Mouse (Mus musculus): Measurements from ENCODE around the gene Aars2. TPM values are rescaled to one million over a fixed set of nuclear protein-coding genes. Genes with fewer than 3 reads are reported as not detected.

Gene Aars2
- polyA plus RNA-seq, 1 experiment from 2014 or later = 14.3 TPM

DNA sequence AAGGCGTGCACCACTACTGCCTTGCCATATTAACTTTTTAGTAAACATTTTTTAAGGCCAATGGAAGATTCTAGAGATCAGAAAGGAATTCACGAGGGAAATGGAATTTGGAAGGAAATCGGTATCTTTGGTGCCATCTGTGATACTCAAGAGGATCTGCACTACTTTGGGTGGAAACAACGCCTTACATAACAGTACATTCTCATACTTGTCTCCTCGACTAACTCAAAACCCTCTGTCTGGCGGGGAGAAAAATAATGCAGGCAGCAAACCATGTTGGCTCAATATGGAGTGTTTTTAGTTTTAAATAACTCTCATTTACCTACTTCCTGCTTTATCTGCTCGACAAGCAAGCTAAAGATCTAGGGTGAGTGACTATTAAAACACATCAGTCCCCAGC, 35.9 kb upstream of the Aars2 start:
- H3K27me3 ChIP-seq (ENCODE audit: control insufficient read depth, insufficient read depth, low read length) = peaks cover 3% of the 10 kb centered on the region; the same call in 1 of the 2 replicates
- WGBS = 77% methylated on average over 7 of the region's 7 CpGs
- no peaks in the 10 kb centered on the region for H3K36me3 ChIP-seq (replicated peaks; ENCODE audit: control insufficient read depth, insufficient read depth, low read depth, low read length)
- H3K4me2 ChIP-seq (ENCODE audit: low read depth, low read length) = no peak overlapping the region
- H3K27ac ChIP-seq (replicated peaks; ENCODE audit: low read depth, low read length) = no peak overlapping the region
- H3K4me1 ChIP-seq (ENCODE audit: control insufficient read depth, insufficient read depth, low read length) = no peaks in the 10 kb centered on the region
- DNase-seq (ENCODE audit: low spot score) (no peak), ATAC-seq (replicated peaks; ENCODE audit: insufficient number of reproducible peaks, low FRiP score, low TSS enrichment, low read depth) (no peak)
- H3K9ac ChIP-seq (replicated peaks; ENCODE audit: low read length) = no peak overlapping the region
- no peak overlapping the region for H3K4me3 ChIP-seq (ENCODE audit: low read depth, low read length)
- H3K9me3 ChIP-seq (replicated peaks; ENCODE audit: control insufficient read depth, low read length) = no peaks in the 10 kb centered on the region

- Histone ChIP-seq H3K4me1 (ENCODE audit: control insufficient read depth, insufficient read depth, low read length) (no peaks in the 10 kb centered on the region; the same call in 1 of the 2 replicates), H3K9me3 (replicated peaks; ENCODE audit: control insufficient read depth, low read length) (no peaks in the 10 kb centered on the region), H3K36me3 (replicated peaks; ENCODE audit: control insufficient read depth, insufficient read depth, low read depth, low read length) (no peaks in the 10 kb centered on the region), H3K4me2 (ENCODE audit: low read depth, low read length) (no peak overlapping the region), H3K4me3 (ENCODE audit: low read depth, low read length) (no peak overlapping the region), H3K27me3 (ENCODE audit: control insufficient read depth, insufficient read depth, low read length) (peaks cover 3% of the 10 kb centered on the region; the same call in 1 of the 2 replicates), H3K27ac (replicated peaks; ENCODE audit: low read depth, low read length) (no peak overlapping the region), H3K9ac (replicated peaks; ENCODE audit: low read length) (no peak overlapping the region)
- DNase-seq (ENCODE audit: low spot score) = no peak
- no peak for ATAC-seq (replicated peaks; ENCODE audit: insufficient number of reproducible peaks, low FRiP score, low TSS enrichment, low read depth)
- 80% methylated on average over 6 of the region's 6 CpGs for WGBS
Measured at GRCm38 (mm10) chr17:45473667-45474066, 33.0 kb upstream of the Aars2 start.

GRCm38 (mm10) chr17:45474146-45474545, 32.5 kb upstream of the Aars2 start:
- no peak overlapping the region for H3K27ac ChIP-seq (replicated peaks; ENCODE audit: low read depth, low read length)
- DNase-seq (ENCODE audit: low spot score) (no peak), ATAC-seq (replicated peaks; ENCODE audit: insufficient number of reproducible peaks, low FRiP score, low TSS enrichment, low read depth) (no peak)
- H3K4me1 ChIP-seq (ENCODE audit: control insufficient read depth, insufficient read depth, low read length) = no peaks in the 10 kb centered on the region; the same call in 1 of the 2 replicates
- peaks cover 3% of the 10 kb centered on the region; the same call in 1 of the 2 replicates for H3K27me3 ChIP-seq (ENCODE audit: control insufficient read depth, insufficient read depth, low read length)
- no peak overlapping the region; the same call in 1 of the 2 replicates for H3K9ac ChIP-seq (replicated peaks; ENCODE audit: low read length)
- no peaks in the 10 kb centered on the region for H3K36me3 ChIP-seq (replicated peaks; ENCODE audit: control insufficient read depth, insufficient read depth, low read depth, low read length)
- 74% methylated on average over 8 of the region's 8 CpGs for WGBS
- H3K4me3 ChIP-seq (ENCODE audit: low read depth, low read length) = peak overlapping the region; percentile 33
- peak overlapping the region; percentile 69 for H3K4me2 ChIP-seq (ENCODE audit: low read depth, low read length)
- no peaks in the 10 kb centered on the region for H3K9me3 ChIP-seq (replicated peaks; ENCODE audit: control insufficient read depth, low read length)

GRCm38 (mm10) chr17:45474669-45475465, 31.8 kb upstream of the Aars2 start, which contains the start of gene Spats1:
Gene Spats1 (minus strand): TSS chr17:45475415.
- Histone ChIP-seq H3K27me3 (ENCODE audit: control insufficient read depth, insufficient read depth, low read length) (peaks cover 3% of the 10 kb centered on the region; the same call in 1 of the 2 replicates), H3K27ac (replicated peaks; ENCODE audit: low read depth, low read length) (no peak within 1 kb of the TSS), H3K9me3 (replicated peaks; ENCODE audit: control insufficient read depth, low read length) (no peaks in the 10 kb centered on the region), H3K4me3 (ENCODE audit: low read depth, low read length) (peak within 1 kb of the TSS; percentile 33), H3K4me2 (ENCODE audit: low read depth, low read length) (peak within 1 kb of the TSS; percentile 69), H3K4me1 (ENCODE audit: control insufficient read depth, insufficient read depth, low read length) (no peaks in the 10 kb centered on the region; the same call in 1 of the 2 replicates), H3K9ac (replicated peaks; ENCODE audit: low read length) (peak within 1 kb of the TSS; percentile 53), H3K36me3 (replicated peaks; ENCODE audit: control insufficient read depth, insufficient read depth, low read depth, low read length) (no peaks in the 10 kb centered on the region)
- ATAC-seq (replicated peaks; ENCODE audit: insufficient number of reproducible peaks, low FRiP score, low TSS enrichment, low read depth) = 0 out of 2 replicates have a peak, but pooled peaks have one; percentile 46
- peak; percentile 68 for DNase-seq (ENCODE audit: low spot score)
- WGBS = 5% methylated on average over 30 of the region's 30 CpGs

DNA sequence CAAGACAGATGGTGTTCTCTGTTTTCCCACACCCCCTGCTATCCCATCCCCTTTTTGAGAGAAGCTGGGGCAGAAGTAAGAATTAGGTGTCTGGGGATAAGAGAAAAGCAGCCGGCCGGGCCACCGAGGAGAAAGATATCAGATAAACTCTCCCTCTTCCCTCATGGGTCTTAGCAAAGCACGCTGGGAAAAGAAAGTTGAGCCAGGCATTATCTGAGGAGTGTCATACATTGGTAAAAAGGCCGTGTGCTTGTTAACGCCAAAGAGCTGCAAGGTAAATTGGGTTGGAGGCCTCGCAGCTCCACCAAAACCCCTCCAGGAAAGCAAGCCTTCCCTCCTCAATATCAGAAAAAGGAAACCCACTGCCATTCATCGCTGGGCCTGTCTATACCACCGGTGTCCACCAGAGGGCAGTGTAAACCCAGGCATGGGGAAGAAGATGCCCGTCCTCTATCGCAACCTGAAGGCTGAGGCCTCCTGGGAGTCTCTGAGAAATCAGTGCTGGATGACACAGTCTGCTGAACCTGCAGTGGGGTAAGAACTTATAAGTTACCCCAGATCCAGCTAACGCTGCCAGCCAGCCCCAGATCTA, 28.3 kb upstream of the Aars2 start:
- ATAC-seq (replicated peaks; ENCODE audit: insufficient number of reproducible peaks, low FRiP score, low TSS enrichment, low read depth) (no peak), DNase-seq (ENCODE audit: low spot score) (peak; percentile 86)
- no peaks in the 10 kb centered on the region for H3K9me3 ChIP-seq (replicated peaks; ENCODE audit: control insufficient read depth, low read length)
- no peak overlapping the region; the same call in 1 of the 2 replicates for H3K9ac ChIP-seq (replicated peaks; ENCODE audit: low read length)
- no peak overlapping the region for H3K4me3 ChIP-seq (ENCODE audit: low read depth, low read length)
- WGBS = 19% methylated on average over 12 of the region's 12 CpGs
- peaks cover 3% of the 10 kb centered on the region; the same call in 1 of the 2 replicates for H3K27me3 ChIP-seq (ENCODE audit: control insufficient read depth, insufficient read depth, low read length)
- H3K4me2 ChIP-seq (ENCODE audit: low read depth, low read length) = no peak overlapping the region
- no peaks in the 10 kb centered on the region; the same call in 1 of the 2 replicates for H3K4me1 ChIP-seq (ENCODE audit: control insufficient read depth, insufficient read depth, low read length)
- H3K36me3 ChIP-seq (replicated peaks; ENCODE audit: control insufficient read depth, insufficient read depth, low read depth, low read length) = no peaks in the 10 kb centered on the region
- H3K27ac ChIP-seq (replicated peaks; ENCODE audit: low read depth, low read length) = no peak overlapping the region

GRCm38 (mm10) chr17:45480429-45480828, 26.2 kb upstream of the Aars2 start:
- no peak overlapping the region for H3K4me3 ChIP-seq (ENCODE audit: low read depth, low read length)
- 32% methylated on average over 2 of the region's 2 CpGs for WGBS
- H3K4me1 ChIP-seq (ENCODE audit: control insufficient read depth, insufficient read depth, low read length) = no peaks in the 10 kb centered on the region; the same call in 1 of the 2 replicates
- H3K27ac ChIP-seq (replicated peaks; ENCODE audit: low read depth, low read length) = no peak overlapping the region
- H3K4me2 ChIP-seq (ENCODE audit: low read depth, low read length) = no peak overlapping the region
- no peak for DNase-seq (ENCODE audit: low spot score)
- no peak overlapping the region for H3K9ac ChIP-seq (replicated peaks; ENCODE audit: low read length)
- H3K36me3 ChIP-seq (replicated peaks; ENCODE audit: control insufficient read depth, insufficient read depth, low read depth, low read length) = no peaks in the 10 kb centered on the region
- no peak for ATAC-seq (replicated peaks; ENCODE audit: insufficient number of reproducible peaks, low FRiP score, low TSS enrichment, low read depth)
- H3K9me3 ChIP-seq (replicated peaks; ENCODE audit: control insufficient read depth, low read length) = no peaks in the 10 kb centered on the region
- no peaks in the 10 kb centered on the region for H3K27me3 ChIP-seq (ENCODE audit: control insufficient read depth, insufficient read depth, low read length)

GRCm38 (mm10) chr17:45485581-45485980, 21.1 kb upstream of the Aars2 start:
- DNase-seq (ENCODE audit: low spot score) (no peak), ATAC-seq (replicated peaks; ENCODE audit: insufficient number of reproducible peaks, low FRiP score, low TSS enrichment, low read depth) (no peak)
- H3K36me3 ChIP-seq (replicated peaks; ENCODE audit: control insufficient read depth, insufficient read depth, low read depth, low read length) = no peaks in the 10 kb centered on the region
- no peaks in the 10 kb centered on the region for H3K27me3 ChIP-seq (ENCODE audit: control insufficient read depth, insufficient read depth, low read length)
- no peaks in the 10 kb centered on the region for H3K9me3 ChIP-seq (replicated peaks; ENCODE audit: control insufficient read depth, low read length)
- no peak overlapping the region for H3K4me2 ChIP-seq (ENCODE audit: low read depth, low read length)
- WGBS = 88% methylated on average over 7 of the region's 7 CpGs
- no peak overlapping the region for H3K27ac ChIP-seq (replicated peaks; ENCODE audit: low read depth, low read length)
- H3K4me1 ChIP-seq (ENCODE audit: control insufficient read depth, insufficient read depth, low read length) = no peaks in the 10 kb centered on the region
- no peak overlapping the region for H3K9ac ChIP-seq (replicated peaks; ENCODE audit: low read length)
- no peak overlapping the region for H3K4me3 ChIP-seq (ENCODE audit: low read depth, low read length)

GRCm38 (mm10) chr17:45487216-45487615, 19.4 kb upstream of the Aars2 start:
- ATAC-seq (replicated peaks; ENCODE audit: insufficient number of reproducible peaks, low FRiP score, low TSS enrichment, low read depth) = no peak
- no peak for DNase-seq (ENCODE audit: low spot score)

More at GRCm38 (mm10) chr17:45487216-45487615, 19.4 kb upstream of the Aars2 start:
- H3K4me2 ChIP-seq (ENCODE audit: low read depth, low read length) = no peak overlapping the region; the same call in 1 of the 2 replicates
- H3K36me3 ChIP-seq (replicated peaks; ENCODE audit: control insufficient read depth, insufficient read depth, low read depth, low read length) = no peaks in the 10 kb centered on the region
- H3K27ac ChIP-seq (replicated peaks; ENCODE audit: low read depth, low read length) = no peak overlapping the region
- no peaks in the 10 kb centered on the region for H3K27me3 ChIP-seq (ENCODE audit: control insufficient read depth, insufficient read depth, low read length)
- 14% methylated on average over 5 of the region's 5 CpGs for WGBS
- H3K9ac ChIP-seq (replicated peaks; ENCODE audit: low read length) = no peak overlapping the region
- H3K4me3 ChIP-seq (ENCODE audit: low read depth, low read length) = no peak overlapping the region
- H3K9me3 ChIP-seq (replicated peaks; ENCODE audit: control insufficient read depth, low read length) = no peaks in the 10 kb centered on the region
- H3K4me1 ChIP-seq (ENCODE audit: control insufficient read depth, insufficient read depth, low read length) = no peaks in the 10 kb centered on the region
